Mouse (Mus musculus) lung, postnatal 25 days (tissue): ENCODE results near the gene Kif24.

ENCODE experiments used
- DNase-seq: peaks from one replicate; pipeline ENCODE4 v3.0.0; 2022; ENCODE audit warnings: low spot score

Gene Kif24

GRCm38 (mm10) chr4:41347839-41348238 lies 116.8 kb downstream of the Kif24 start:
- DNase-seq = no peak

GRCm38 (mm10) chr4:41346011-41346410 lies 118.7 kb downstream of the Kif24 start:
- no peak for DNase-seq

- no peak for DNase-seq
Observed at GRCm38 (mm10) chr4:41340912-41341550, 123.7 kb downstream of the Kif24 start.
